Mouse (Mus musculus) left cerebral cortex, postnatal 25 days (tissue): ENCODE results near the gene Kir3dl1. TPM values are rescaled to one million over a fixed set of nuclear protein-coding genes. Genes with fewer than 3 reads are reported as not detected.
"Not testable (repeated sequence)": the region's sequence is repeated elsewhere in the genome, so short reads cannot be mapped to it uniquely, and the experiment has no call there.

Source experiments
- DNase-seq, 2 experiments: peaks; one replicate each; pipeline ENCODE4 v3.0.0; 2022; ENCODE audit warnings: low spot score in 2 of 2, mixed read lengths in 1 of 2
- intact Hi-C: fragments of 180-260 bp; cut with DNase I; formaldehyde crosslinking; loops from one replicate; pipeline ENCODE4 v1.15.1; 2025
- total RNA-seq, 2 experiments: library from RNA; stranded (reverse); gene quantifications; 2 replicates each; pipeline ENCODE4 v1.2.3; 2021

Gene Kir3dl1
- total RNA-seq: not detected

GRCm38 (mm10) chrX:136517699-136518098 lies at the start of gene Kir3dl1:
Gene Kir3dl1, plus strand, starts transcription at chrX:136517999.
- intact Hi-C loops, DNase-seq: not testable (repeated sequence)

DNA sequence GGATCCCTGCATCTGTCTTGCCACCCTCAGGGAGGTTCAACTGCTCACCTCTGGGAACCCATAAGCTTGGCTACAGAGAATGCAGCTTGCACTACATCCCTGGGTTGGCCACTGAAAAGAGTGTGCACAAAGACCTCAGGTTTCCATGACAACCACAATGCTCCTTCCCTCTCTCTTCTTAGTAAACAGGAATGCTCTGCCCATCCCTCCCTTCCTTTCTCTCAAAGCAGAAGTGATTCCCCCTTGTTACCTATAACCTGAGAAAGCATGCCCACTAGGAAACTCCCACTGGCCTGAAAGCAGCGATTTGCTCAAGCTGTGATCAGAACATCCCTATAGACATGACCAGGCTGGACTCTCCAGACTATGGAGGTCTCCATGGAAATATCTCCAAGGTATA lies 26.2 kb downstream of the Kir3dl1 start, which contains the start of gene Kir3dl2:
Gene Kir3dl2, minus strand, starts transcription at position 101 of the 400 bp plus-strand sequence.
- DNase-seq, intact Hi-C loops: not testable (repeated sequence)

- intact Hi-C loops, DNase-seq: not testable (repeated sequence)
Observed at GRCm38 (mm10) chrX:136569094-136569493, 51.3 kb downstream of the Kir3dl1 start.

Other genes starting within 250 kb of the Kir3dl1 start
- gene Bex3, start 247.7 kb upstream of the Kir3dl1 start, total RNA-seq: 100 to 1,000 TPM; 307 to 324 TPM
- gene Kir3dl2, start 26.1 kb downstream of the Kir3dl1 start, total RNA-seq: not detected
- gene Tceal3, start 72.8 kb downstream of the Kir3dl1 start, total RNA-seq: 100 to 1,000 TPM; 146 to 155 TPM
- 10 to 100 TPM; 11.9 to 15.2 TPM for gene Tceal1, start 190.0 kb downstream of the Kir3dl1 start, total RNA-seq
- 100 to 1,000 TPM; 337 to 381 TPM for gene Morf4l2, start 225.7 kb downstream of the Kir3dl1 start, total RNA-seq